Mouse (Mus musculus) CD4-positive helper T cell, adult 2 months (primary cell): ENCODE results near the gene Fam84b.

Experiments
- DNase-seq: peaks from one replicate; pipeline ENCODE4 v3.0.0-alpha.2; 2012; ENCODE audit warnings: low read depth, missing footprints, low spot score

The Fam84b gene

GRCm38 (mm10) chr15:60833476-60834218 lies 19.9 kb downstream of the Fam84b start:
- no peak for DNase-seq

- peak; percentile 7 for DNase-seq
Measured at GRCm38 (mm10) chr15:60832586-60832985, 21.0 kb downstream of the Fam84b start.

GRCm38 (mm10) chr15:60826226-60826625 lies 27.4 kb downstream of the Fam84b start:
- no peak for DNase-seq

- DNase-seq = peak; percentile 89
Measured at GRCm38 (mm10) chr15:60824751-60825227, 28.8 kb downstream of the Fam84b start.

- DNase-seq = peak; percentile 55
Measured at GRCm38 (mm10) chr15:60823870-60824709, 29.5 kb downstream of the Fam84b start.

GRCm38 (mm10) chr15:60823620-60823869 lies 30.0 kb downstream of the Fam84b start:
- no peak for DNase-seq

GRCm38 (mm10) chr15:60822803-60823619 lies 30.6 kb downstream of the Fam84b start:
- DNase-seq = peak; percentile 68

GRCm38 (mm10) chr15:60822101-60822802 lies 31.3 kb downstream of the Fam84b start:
- DNase-seq = no peak

GRCm38 (mm10) chr15:60818500-60818899 lies 35.1 kb downstream of the Fam84b start:
- DNase-seq = no peak

- no peak for DNase-seq
Measured at GRCm38 (mm10) chr15:60816478-60816877, 37.1 kb downstream of the Fam84b start.

GRCm38 (mm10) chr15:60814542-60814941 lies 39.0 kb downstream of the Fam84b start:
- no peak for DNase-seq

- DNase-seq = no peak
Measured at GRCm38 (mm10) chr15:60793041-60793673, 60.4 kb downstream of the Fam84b start.

- no peak for DNase-seq
Measured at GRCm38 (mm10) chr15:60789084-60789483, 64.5 kb downstream of the Fam84b start.

- no peak for DNase-seq
Measured at GRCm38 (mm10) chr15:60783761-60784160, 69.8 kb downstream of the Fam84b start.

GRCm38 (mm10) chr15:60779531-60779973 lies 74.0 kb downstream of the Fam84b start:
- DNase-seq = no peak

- DNase-seq = no peak
Measured at GRCm38 (mm10) chr15:60779063-60779462, 74.5 kb downstream of the Fam84b start.
